Mouse (Mus musculus) lung, adult 2 months (tissue): ENCODE measurements around the gene Antxrl.

Experiments used
- CTCF ChIP-seq: fragments of 200-500 bp; IDR thresholded peaks from 2 replicates; pipeline ENCODE4 v1.5.1; 2011; ENCODE audit warnings: mild to moderate bottlenecking, low read length, control low read depth; ENCODE audit not compliant: insufficient read depth
- POLR2A ChIP-seq: fragments of 200-500 bp; IDR thresholded peaks from 2 replicates; pipeline ENCODE4 v1.6.1; 2011; ENCODE audit warnings: low read depth, mild to moderate bottlenecking, control low read depth, low read length, borderline replicate concordance; ENCODE audit errors: extremely low read depth

GRCm38 (mm10) chr14:34120923-34121351 lies 68.4 kb downstream of the Antxrl start:
- no peak for TF ChIP-seq POLR2A
- no peak for TF ChIP-seq CTCF
